Mouse (Mus musculus) kidney, postnatal 25 days (tissue): ENCODE measurements around the gene Tcam1.
"Not testable (repeated sequence)": the region's sequence is repeated elsewhere in the genome, so short reads cannot be mapped to it uniquely, and the experiment has no call there.

Source experiments
- DNase-seq, 2 experiments: peaks; one replicate each; pipeline ENCODE4 v3.0.0; 2021; ENCODE audit warnings: mixed read lengths in 2 of 2

Tcam1 gene

DNA sequence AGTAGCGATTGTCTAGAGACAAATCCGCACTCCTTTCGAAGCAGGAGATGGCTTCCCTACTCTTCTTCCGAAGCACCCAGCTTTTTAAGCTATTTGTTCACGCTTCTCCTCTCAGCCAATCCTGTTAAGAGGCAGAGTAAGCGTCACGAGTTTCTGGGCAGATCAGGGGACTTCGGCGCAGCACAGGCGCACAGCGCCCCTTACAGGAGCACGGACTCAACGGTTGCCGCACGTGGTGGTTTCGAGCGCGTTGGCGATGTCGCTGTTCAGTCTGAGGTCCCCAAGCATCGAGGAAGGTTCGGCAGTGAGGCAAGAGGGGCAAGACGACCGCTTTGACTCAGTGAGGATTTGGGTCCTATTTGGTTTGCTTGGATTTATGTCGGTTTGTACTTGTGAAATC, at the start of gene Tcam1:
Gene Tcam1, plus strand, starts transcription at position 219 of the 400 bp plus-strand sequence.
- DNase-seq = peak; percentile 92 to 97

DNA sequence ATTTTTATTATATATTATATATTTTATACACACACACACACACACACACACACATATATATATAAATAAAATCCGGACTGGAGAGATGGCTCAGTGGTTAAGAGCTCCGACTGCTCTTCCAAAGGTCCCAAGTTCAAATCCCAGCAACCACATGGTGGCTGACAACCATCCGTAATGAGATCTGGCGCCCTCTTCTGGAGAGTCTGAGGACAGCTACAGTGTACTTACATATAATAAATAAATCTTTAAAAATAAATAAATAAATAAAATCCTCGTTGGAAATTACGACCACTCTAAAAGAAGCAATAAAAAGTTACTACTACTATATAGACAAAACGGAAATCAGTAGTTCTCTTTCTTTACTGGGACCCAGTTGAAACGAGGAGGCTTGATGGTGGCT, 42.5 kb upstream of the Tcam1 start:
- DNase-seq = not testable (repeated sequence)

- no peak for DNase-seq
These were observed 29.6 kb upstream of the Tcam1 start for GRCm38 (mm10) chr11:106246834-106247233.

DNA sequence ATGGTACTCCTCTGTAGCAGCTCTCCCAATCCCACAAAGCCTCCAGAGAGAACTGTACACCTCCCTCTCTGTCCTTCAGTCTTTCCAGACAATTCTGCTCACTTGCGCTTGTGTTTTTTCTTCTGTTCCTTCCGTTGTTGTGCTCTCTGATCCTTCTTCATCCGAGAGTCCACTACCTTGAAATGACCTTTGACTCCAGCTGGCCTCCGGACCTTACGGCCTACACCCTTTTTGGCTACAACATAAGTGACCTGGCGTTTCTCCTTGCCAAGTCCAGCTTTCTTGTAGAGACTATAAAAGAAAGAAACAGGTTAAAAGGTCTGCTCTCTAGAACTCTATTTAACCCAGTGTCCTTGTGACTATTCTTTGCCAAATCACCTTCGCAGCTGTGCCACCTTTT, 27.1 kb upstream of the Tcam1 start:
- DNase-seq = peak; percentile 39 to 63

- no peak for DNase-seq
These were observed 21.7 kb upstream of the Tcam1 start for GRCm38 (mm10) chr11:106254767-106255166.

- no peak for DNase-seq
These were observed 21.3 kb upstream of the Tcam1 start for GRCm38 (mm10) chr11:106255174-106255573.

GRCm38 (mm10) chr11:106255685-106256451, 20.6 kb upstream of the Tcam1 start, which contains the start of the genes Ftsj3 and Psmc5:
Gene Ftsj3, minus strand, starts transcription at chr11:106256079.
Gene Psmc5, plus strand, starts transcription at chr11:106256154.
- DNase-seq = peak; percentile 98 to 100

GRCm38 (mm10) chr11:106256775-106257174, 19.7 kb upstream of the Tcam1 start:
- DNase-seq = peak; percentile 48 to 62

DNA sequence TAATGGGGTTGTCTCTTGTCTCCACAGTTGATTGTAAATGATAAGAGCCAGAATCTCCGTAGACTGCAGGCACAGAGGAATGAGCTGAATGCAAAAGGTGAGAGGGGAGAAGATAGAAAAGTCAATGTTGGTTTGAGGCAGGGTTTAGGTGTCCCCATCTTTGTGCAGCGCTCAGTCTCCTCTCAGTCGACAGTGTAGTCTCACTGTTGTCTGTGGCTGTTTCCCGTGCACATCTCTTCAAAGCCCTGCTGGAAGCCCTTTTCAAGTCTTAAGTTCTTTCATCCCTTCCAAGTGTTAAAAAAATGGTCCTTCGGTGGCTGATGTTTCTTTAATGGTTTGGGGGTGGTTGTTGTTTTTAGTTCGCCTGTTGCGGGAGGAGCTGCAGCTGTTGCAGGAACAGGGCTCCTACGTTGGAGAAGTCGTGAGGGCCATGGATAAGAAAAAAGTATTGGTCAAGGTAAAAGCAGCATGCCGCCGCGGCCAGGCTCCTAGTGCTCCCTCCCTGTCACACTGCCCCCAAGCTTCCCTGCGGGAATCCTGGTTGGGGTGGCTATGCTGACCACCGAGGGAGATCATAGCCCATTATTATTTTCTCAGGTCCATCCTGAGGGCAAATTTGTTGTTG, 15.5 kb upstream of the Tcam1 start:
- no peak for DNase-seq

DNA sequence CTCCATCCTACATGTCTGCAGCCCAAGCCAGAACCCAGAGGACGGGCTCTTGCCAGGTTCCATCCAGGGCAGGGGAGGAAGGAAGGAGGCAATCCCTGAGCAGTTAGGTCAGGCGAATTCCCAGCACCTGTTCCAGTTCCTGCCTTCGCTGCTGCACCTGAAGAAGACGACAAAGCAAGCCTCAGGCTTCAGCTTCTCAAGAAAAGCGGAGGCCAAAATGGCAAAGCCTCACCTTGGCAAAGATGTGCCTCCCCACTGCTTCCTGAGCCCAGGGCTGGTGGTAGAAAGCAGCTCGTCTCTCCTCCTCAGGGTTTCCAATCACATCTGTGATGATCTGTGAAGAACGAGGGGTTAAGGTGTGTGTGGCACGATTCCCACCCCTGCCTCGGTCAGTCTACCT, 12.5 kb upstream of the Tcam1 start:
- DNase-seq = no peak

DNA sequence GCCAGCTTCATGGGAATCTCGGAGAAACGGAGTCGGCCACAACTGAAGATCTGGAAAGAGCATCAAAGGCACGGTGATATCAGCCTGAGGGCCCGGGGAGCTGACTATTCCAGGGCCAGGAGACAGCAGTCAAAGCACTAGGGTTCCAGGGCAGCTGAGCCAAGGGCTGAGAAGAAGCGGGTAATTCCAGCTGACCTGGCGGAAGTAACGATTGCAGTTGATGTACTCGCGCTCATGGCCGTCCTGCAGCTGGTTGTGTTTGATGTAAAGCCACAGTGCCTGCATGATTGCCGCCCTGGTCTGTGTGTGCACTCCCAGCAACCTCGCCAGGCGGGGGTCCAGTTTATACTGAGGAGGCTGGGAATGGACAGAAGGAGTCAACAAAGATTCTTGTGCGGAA, 11.5 kb upstream of the Tcam1 start:
- peak in 1 of 2 experiments; percentile 36 for DNase-seq

DNA sequence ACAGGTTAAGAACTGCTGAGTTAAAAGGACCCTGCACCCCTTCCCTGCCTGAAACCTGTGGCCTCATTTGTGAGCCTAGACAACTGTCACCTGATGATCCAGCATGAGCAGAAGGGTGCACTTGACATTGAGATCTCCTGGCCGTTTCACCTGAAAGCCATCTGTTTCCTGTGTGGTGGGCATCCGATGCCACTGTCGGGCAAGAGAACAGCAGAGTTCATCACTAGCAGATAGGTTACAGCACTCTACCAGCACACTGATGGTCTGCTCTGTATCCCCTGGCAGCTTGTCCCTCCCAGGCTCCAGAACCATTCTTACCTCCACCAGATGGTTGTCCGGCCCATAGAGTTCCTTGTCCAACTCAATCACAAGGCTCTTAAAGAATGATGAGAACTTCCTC, 10.9 kb upstream of the Tcam1 start:
- no peak for DNase-seq

DNA sequence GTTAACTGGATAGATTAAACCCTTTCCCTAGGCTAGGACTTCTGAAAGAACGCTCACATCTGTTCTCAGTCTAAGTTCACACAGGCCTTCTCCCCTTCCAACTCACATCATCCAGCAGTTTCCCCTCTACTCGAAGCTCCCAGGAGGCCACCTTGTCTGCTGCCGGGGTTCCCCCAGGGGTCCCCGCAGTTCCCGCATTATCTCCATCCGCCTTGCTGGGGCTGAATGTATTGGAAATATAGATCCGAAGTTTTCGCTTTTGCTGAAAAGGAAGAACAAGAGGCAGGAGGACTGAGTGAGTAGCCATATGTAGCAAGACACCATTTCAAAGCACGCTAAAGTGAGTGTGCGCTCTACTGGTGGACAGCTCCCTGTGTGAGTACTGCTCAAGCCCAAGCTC, 10.0 kb upstream of the Tcam1 start:
- no peak for DNase-seq

DNA sequence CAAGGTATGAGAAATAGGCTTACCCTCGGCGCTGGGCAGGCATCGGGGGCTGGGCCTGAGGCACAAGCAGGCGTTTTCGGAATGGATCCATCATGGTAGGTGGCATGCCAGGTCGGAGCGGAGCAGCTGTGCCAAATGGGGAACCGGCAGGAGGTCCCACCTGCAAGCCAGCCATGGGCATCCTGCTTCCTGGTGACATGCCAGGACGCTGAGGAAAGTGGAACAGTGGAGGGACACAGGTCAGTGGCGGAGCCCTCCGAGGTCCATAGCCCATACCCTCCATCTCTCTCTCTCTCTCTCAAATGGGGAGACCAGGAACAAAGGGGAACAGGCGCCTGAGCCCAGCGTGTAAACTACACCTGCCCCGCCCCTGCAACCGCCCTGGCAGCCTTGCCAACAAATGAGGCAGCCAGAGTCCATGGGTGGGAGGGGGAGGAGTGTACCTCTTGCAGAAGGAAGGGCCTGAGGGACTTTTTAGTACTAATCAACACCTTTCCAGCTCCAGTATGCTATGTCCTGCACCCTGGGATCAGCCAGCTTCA, 9.1 kb upstream of the Tcam1 start:
- DNase-seq = peak; percentile 63 to 85

GRCm38 (mm10) chr11:106267871-106268270, 8.6 kb upstream of the Tcam1 start:
- no peak for DNase-seq

DNA sequence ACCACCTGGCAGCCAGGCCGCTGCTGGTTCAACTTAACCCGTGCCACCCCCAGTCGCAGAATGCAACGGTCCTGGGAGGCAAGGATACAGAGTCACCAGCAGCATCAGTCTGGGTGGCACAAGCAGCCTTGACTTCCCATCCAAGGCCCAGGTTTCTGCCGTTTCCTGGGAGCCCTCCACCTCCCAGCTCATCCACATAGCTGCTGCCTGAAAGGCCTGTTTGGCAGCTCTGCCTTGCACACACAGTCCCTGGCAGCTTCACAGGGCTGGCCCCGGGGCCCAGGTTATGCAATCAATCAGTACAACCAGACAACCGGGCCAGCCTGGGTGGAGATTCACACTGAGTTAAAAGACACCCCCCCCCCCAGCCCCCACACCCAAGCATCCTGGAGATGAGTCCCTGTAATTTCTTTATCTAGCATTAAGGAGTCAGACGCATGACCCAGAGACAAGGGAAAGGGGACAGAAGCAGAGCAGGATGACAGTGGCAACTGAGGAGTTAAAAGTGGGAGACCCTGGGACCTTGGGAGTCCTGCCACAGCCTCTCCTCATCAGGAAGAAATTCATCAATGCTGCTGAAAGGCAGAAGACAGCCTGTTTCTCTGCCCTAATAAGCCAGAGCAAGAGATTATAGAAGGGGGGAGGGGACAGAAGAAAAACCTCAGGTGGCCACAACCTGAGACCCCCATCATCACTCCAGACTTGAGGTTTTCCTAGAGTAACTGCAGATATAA, 8.0 kb upstream of the Tcam1 start:
- DNase-seq = peak; percentile 67 to 90

- peak; percentile 28 to 51 for DNase-seq
These were observed 7.4 kb upstream of the Tcam1 start for GRCm38 (mm10) chr11:106269060-106269431.

DNA sequence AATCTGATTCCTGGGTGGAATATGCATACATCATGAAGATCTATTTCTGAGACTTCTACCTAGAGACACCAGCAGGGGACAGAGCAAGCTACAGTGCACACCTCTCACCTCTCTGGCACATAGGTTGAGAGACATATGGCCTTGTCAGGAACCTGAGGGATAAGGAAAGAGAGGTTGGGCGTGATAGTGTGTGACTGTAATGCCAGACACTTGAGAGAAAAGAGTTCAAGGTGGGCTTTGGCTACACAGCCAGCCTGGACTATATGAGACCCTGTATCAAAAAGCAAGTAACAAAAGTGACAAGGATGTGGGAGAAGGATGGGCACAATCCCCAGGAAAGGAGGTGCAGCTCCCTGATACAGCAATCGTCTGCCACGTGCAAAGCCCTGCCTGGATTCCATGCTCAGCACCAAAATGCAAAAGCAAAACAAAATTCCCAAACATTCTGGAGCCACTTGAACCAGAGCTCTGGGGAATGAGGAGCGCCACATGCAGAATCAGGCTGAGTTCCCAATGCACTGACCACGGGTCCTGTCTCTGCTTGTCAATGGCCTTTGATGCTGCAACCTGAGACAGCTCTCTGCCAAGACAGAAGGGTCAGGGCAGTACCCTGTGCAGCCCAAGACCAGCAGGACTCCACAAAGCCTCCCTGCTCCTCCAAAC, 5.2 kb upstream of the Tcam1 start:
- DNase-seq = peak in 1 of 2 experiments; percentile 49

DNA sequence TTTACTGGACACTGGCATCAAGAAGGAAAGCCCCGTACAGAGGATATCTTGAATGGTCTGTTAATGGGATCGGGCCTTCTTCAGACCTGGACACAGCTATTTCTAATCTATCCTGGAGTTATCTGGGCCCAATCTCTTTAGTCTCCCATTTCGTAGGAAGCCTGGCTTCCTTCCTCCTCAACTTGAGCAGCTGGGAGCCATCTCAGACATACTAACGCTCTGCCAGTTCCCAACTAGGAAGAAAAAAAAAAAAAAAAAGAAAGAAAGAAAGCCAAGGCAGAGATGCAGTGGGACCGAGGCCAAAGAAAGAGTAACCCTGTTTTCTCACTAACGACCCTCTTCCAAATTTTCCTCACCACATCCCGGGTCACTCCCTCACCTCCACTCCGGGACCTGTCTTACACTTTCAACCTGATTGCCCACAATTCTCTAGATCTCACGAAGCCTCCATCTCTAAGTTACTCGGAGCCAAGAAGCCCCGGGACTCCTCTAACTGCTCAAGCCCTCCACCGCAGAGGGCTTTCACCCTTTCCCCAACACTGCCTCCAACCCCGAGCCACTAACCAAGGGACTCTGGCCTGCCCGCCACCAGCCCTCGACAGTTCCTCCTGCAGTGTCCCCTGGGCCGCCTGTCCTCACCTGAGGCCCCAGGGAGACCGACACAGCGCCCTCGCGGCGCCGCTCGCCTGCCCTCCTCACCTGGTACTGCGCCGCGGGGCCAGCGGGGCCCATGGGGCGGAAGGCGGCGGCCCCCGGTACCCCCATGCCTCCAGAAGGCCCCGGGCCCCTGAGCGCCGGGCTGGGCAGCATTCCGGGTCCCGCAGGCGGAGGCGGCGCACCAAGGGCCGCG, 4.5 kb upstream of the Tcam1 start:
- peak; percentile 46 to 72 for DNase-seq

GRCm38 (mm10) chr11:106272644-106273310, 3.7 kb upstream of the Tcam1 start, which contains the start of gene Smarcd2:
Gene Smarcd2, minus strand, starts transcription at chr11:106272972.
- peak; percentile 100 for DNase-seq

DNA sequence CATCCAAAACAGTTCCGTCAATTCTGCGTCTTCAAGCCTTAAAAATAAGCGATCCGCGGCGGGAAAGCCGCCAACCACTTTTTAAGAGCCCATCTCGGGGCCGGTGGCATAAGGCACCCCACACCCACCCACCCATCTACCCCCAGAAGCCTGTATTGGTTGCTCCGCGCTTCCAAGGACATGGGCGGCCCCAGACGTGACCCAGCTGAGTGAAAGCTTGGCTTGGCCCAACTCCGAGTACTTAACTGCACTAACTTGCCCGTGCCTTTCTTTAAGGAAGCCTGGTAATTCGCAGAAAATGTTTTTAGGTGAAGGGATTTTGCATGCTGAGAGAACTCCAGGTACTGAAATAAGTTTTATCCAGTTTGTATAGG, 3.2 kb upstream of the Tcam1 start:
- no peak for DNase-seq
